Mouse (Mus musculus) midbrain, embryonic 15.5 days (tissue): Measurements from ENCODE around the gene Det1. TPM values are rescaled to one million over a fixed set of nuclear protein-coding genes. Genes with fewer than 3 reads are reported as not detected.

Source experiments
- ATAC-seq: fragments of 200-750 bp; cut with Nextera tagmentation; replicated peaks from 2 replicates; pipeline ENCODE4 v1.8.0; 2017; ENCODE audit warnings: moderate TSS enrichment
- H3K27ac ChIP-seq: fragments of 300-500 bp; sonication (generic); 2 replicates; pipeline ENCODE4 v1.5.1; 2015; ENCODE audit warnings: mild to moderate bottlenecking, inconsistent platforms
- H3K27me3 ChIP-seq: fragments of 300-500 bp; sonication (generic); replicated peaks from 2 replicates; pipeline ENCODE4 v1.6.1; 2015; ENCODE audit warnings: inconsistent platforms
- H3K36me3 ChIP-seq: fragments of 300-500 bp; sonication (generic); replicated peaks from 2 replicates; pipeline ENCODE4 v1.6.1; 2015; ENCODE audit warnings: inconsistent platforms
- H3K4me1 ChIP-seq: fragments of 300-500 bp; sonication (generic); 2 replicates; pipeline ENCODE4 v1.6.1; 2015; ENCODE audit warnings: inconsistent platforms
- H3K4me2 ChIP-seq: fragments of 300-500 bp; sonication (generic); 2 replicates; pipeline ENCODE4 v1.6.1; 2015; ENCODE audit warnings: inconsistent platforms, mild to moderate bottlenecking, moderate library complexity
- H3K4me3 ChIP-seq: fragments of 300-500 bp; sonication (generic); 2 replicates; pipeline ENCODE4 v1.5.1; 2015; ENCODE audit warnings: mild to moderate bottlenecking, inconsistent platforms
- H3K9ac ChIP-seq: fragments of 300-500 bp; sonication (generic); 2 replicates; pipeline ENCODE4 v1.6.1; 2015; ENCODE audit warnings: mild to moderate bottlenecking, inconsistent platforms
- H3K9me3 ChIP-seq: fragments of 300-500 bp; sonication (generic); 2 replicates; pipeline ENCODE4 v1.6.1; 2016; ENCODE audit warnings: inconsistent platforms
- WGBS: fragments of 180-500 bp; shearing (Covaris S2); methylation state at CpG from one replicate; pipeline ENCODE4 v1.1.7; 2015; ENCODE audit warnings: mixed read lengths; 5-methylcytosine and 5-hydroxymethylcytosine counted together
- polyA plus RNA-seq: library from polyadenylated mRNA; unstranded; fragments of >200 nt; fragmentation: Nextera tagmentation; extraction: Ambion mirVana; gene quantifications from 2 replicates; pipeline ENCODE4 v1.2.1, GENCODE M21; 2015

The Det1 gene
- 14.3 and 15.9 TPM in 2 replicates for polyA plus RNA-seq

DNA sequence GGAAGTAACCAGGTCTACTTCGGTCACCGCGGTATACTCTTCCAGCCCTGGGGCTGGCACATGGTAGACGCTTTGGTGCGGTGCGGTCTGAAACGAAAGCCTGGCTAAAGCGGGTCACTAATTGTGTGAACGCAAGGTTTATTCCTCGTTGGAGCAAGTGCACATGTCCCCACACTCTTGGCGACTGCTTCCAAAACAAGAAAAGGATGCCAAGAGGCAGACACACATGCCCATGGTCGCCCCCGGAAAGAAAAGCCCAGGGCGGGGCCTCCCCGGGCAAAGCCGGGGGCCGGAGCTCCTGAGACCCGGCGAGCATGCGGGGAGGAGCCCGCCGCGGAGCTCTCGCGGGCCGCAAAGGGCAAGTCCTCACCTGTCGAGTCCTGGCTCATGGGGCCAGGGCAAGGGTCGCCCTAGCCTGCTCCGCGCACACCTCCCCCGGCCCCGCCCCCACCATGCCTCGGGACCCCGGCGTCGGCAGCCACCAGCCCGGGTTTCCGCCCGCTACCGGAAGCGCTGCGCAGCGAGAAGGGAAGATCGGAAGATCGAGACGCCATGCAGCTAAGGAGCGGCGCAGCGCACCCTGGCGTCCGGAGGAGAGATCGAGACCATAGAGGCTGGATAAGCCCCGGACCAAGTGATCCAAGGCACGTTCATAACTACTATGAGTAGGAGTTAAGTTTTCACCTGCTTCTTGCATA lies at the start of gene Det1:
Det1 (minus strand) TSS at position 527 of the 698 bp plus-strand sequence.
- ATAC-seq = peak; percentile 94
- no peaks in the 10 kb centered on the region for H3K9me3 ChIP-seq
- no peaks in the 10 kb centered on the region for H3K27me3 ChIP-seq
- peaks cover 9% of the 10 kb centered on the region for H3K4me1 ChIP-seq
- H3K4me2 ChIP-seq = peak within 1 kb of the TSS; percentile 56
- peak within 1 kb of the TSS; percentile 86 for H3K27ac ChIP-seq
- WGBS = under 1% methylated on average over 53 of the region's 54 CpGs
- H3K9ac ChIP-seq = peak within 1 kb of the TSS; percentile 89
- H3K4me3 ChIP-seq = peak within 1 kb of the TSS; percentile 76
- peaks cover 6% of the 10 kb centered on the region; the same call in 1 of the 2 replicates for H3K36me3 ChIP-seq

DNA sequence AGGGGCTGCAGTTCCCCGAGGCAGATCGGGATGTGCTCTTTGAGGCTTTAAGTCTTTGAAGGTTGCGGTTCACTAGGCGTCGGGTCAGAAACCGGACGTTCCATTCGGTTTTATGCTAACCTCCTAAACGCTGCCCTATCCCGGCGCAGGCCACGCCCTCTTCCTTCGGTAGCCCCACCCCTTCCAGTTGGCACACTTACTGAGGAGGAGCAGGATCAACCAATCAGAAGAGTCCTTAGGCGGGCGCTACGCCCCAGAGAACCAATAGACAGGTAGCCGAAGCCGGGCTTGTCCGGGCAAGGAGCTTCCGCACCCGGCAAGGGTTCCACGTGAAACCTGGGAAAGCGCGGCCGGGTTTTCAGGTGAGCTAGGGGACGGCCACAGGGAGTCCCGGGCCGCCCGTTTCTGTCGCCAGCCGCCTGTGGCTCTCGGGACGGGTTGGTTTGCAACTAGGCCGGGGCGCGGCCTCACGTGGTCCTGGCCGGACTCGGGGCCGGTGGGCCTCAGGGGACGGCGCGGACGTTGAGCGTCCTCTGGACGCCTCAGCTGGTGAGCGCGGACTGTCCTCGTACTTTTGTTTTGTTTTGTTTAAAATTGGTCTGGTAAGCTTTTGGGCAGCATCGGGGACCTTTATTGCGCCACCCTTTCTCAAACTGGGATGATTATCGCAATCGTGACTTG lies 48.7 kb upstream of the Det1 start, which contains the start of gene Aen:
Aen (plus strand) TSS at position 202 of the 681 bp plus-strand sequence.
- ATAC-seq = peak; percentile 98
- H3K4me2 ChIP-seq = peak within 1 kb of the TSS; percentile 88
- peak within 1 kb of the TSS; percentile 66 for H3K9ac ChIP-seq
- no peaks in the 10 kb centered on the region for H3K27me3 ChIP-seq
- no peaks in the 10 kb centered on the region for H3K36me3 ChIP-seq
- WGBS = under 1% methylated on average over 53 of the region's 53 CpGs
- H3K4me1 ChIP-seq = peaks cover 22% of the 10 kb centered on the region
- H3K4me3 ChIP-seq = peak within 1 kb of the TSS; percentile 81
- H3K27ac ChIP-seq = 0 out of 2 replicates have a peak within 1 kb of the TSS, but pooled peaks have one; percentile 41
- no peaks in the 10 kb centered on the region for H3K9me3 ChIP-seq

DNA sequence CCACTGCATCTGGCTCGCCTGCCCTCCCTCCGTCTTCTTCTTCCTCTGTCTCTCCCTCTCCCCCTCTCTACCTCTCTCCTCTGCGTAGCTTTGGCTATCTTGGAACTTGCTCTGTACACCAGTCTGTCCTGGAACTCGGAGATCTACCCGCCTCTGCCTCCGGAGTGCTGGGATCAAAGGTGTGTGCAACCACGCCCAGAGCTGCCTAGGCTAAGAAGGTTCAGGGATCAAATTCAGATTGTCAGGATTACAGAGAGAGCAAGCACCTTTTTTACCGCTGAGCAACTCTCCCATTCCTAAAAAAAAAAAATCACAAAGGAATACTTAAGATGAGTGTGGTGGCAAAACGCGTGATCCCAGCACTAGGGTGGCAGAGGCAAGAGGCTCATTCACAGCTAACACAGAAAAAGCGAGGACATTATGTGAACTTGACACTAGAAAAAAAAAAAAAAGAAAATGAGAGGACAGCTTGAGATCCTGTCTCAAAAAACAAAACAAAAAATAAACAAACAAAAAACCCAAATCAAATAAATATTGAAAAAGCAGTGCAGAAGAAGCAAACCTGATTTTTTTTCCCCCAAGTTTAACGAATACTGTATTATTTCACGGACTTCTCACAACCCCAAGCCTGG lies 48.1 kb upstream of the Det1 start:
- peaks cover 22% of the 10 kb centered on the region for H3K4me1 ChIP-seq
- H3K4me2 ChIP-seq = peak overlapping the region; percentile 88
- H3K9me3 ChIP-seq = no peaks in the 10 kb centered on the region
- H3K27me3 ChIP-seq = no peaks in the 10 kb centered on the region
- no peaks in the 10 kb centered on the region for H3K36me3 ChIP-seq
- peak overlapping the region; percentile 41; the same call in 1 of the 2 replicates for H3K9ac ChIP-seq
- no peak for ATAC-seq
- 52% methylated on average over 13 of the region's 13 CpGs for WGBS
- H3K27ac ChIP-seq = no peak overlapping the region
- H3K4me3 ChIP-seq = peak overlapping the region; percentile 81

DNA sequence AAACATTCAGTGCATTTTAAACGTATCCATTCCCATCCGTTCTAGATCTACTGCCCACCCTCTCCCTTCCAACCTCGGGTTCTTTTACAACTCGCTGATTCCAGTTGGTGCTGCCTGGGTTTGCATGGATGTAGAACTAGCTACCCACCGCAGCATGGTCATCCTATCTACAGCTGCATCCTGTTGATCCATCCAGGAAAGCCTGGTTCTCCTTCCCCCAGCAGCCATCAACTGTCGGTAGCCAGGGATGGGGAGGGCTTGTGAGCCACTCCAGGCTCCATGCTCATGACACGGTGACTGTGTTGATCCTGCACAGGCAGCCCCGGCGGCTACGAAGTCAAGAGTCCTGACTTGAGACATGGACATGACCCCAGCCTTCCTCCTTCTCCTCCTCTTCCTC lies 46.9 kb upstream of the Det1 start:
- no peak for ATAC-seq
- no peaks in the 10 kb centered on the region for H3K36me3 ChIP-seq

DNA sequence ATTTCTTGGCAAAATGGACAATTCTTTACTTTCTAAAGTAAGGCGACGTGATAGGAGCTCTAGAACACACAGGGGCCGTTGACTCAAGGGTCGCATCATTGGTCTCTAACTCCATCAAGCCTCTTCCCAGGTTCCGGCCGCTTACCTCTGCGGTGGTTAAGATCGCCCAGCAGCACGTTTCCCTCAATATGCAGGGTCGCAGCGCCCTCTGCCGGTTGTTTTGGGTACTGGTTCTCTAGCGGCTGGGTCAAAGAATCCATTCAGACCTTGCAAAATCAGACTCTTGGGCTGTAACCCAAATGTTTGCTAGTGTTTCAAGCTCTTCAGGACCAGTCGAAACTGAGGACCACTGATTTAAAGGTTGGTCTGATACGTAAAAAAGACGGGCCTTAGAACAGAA lies 43.6 kb upstream of the Det1 start:
- WGBS = 2% methylated on average over 16 of the region's 16 CpGs
- Histone ChIP-seq H3K9me3 (no peaks in the 10 kb centered on the region), H3K4me3 (no peak overlapping the region), H3K9ac (no peak overlapping the region), H3K36me3 (no peaks in the 10 kb centered on the region), H3K4me1 (peaks cover 35% of the 10 kb centered on the region), H3K27ac (no peak overlapping the region), H3K4me2 (no peak overlapping the region), H3K27me3 (peaks cover 5% of the 10 kb centered on the region; the same call in 1 of the 2 replicates)
- ATAC-seq = 0 out of 2 replicates have a peak, but pooled peaks have one; percentile 15

More for the DNA sequence above, 46.9 kb upstream of the Det1 start:
- H3K9ac ChIP-seq = no peak overlapping the region
- WGBS = 90% methylated on average over 10 of the region's 10 CpGs
- no peak overlapping the region for H3K27ac ChIP-seq
- H3K4me1 ChIP-seq = peaks cover 22% of the 10 kb centered on the region
- H3K4me2 ChIP-seq = no peak overlapping the region
- H3K27me3 ChIP-seq = no peaks in the 10 kb centered on the region
- no peaks in the 10 kb centered on the region for H3K9me3 ChIP-seq
- H3K4me3 ChIP-seq = no peak overlapping the region

DNA sequence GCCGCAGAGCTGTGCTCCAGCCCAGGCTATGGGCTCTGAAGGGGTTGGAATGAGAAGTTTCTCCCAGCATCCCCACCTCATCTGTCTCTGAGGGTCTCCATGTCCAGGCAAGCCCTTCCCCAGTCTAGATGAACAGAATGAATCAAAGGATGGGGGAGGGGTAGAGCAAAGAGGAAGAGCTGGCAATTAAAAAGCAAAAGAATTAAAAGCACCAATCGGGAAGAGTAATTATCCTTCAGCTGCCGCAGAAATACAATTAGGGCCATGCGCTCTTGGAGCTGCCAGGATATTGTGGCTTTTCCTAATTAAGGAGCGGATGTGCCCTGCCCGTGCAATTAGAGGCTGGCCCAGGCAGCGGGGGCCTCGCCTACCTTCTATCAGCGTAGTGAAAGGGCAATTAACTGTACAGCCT lies 40.4 kb upstream of the Det1 start:
- no peak for ATAC-seq
- Histone ChIP-seq H3K4me1 (peaks cover 44% of the 10 kb centered on the region), H3K9ac (peak overlapping the region; percentile 21), H3K4me2 (peak overlapping the region; percentile 62), H3K36me3 (no peaks in the 10 kb centered on the region), H3K4me3 (peak overlapping the region; percentile 17; the same call in 1 of the 2 replicates), H3K27ac (peak overlapping the region; percentile 93), H3K27me3 (peaks cover 5% of the 10 kb centered on the region; the same call in 1 of the 2 replicates), H3K9me3 (no peaks in the 10 kb centered on the region)
- 29% methylated on average over 9 of the region's 9 CpGs for WGBS

DNA sequence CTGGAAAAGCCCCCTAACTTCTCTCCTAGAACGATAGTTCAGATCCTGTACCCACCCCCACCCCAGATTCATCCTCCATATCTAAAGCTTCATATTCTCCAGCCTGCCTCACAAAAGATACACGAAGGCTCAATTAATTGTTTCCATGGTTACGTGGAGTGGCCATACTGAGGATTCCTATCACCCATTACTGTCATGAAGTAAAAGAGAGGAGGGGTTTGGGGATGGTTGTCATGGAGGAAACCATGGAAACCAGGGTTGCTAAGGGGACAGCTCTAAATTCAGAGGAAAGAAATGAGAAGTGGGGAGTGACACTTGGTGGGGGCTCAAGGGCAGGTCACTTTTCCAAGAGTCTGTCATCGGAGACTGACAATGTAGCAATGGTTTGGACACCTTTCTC lies 39.4 kb upstream of the Det1 start:
- 12% methylated on average over 4 of the region's 4 CpGs for WGBS
- Histone ChIP-seq H3K4me2 (peak overlapping the region; percentile 62), H3K27me3 (peaks cover 5% of the 10 kb centered on the region; the same call in 1 of the 2 replicates), H3K9ac (no peak overlapping the region), H3K4me3 (peak overlapping the region; percentile 17), H3K9me3 (no peaks in the 10 kb centered on the region), H3K27ac (peak overlapping the region; percentile 93), H3K4me1 (peaks cover 48% of the 10 kb centered on the region), H3K36me3 (no peaks in the 10 kb centered on the region)
- no peak for ATAC-seq

DNA sequence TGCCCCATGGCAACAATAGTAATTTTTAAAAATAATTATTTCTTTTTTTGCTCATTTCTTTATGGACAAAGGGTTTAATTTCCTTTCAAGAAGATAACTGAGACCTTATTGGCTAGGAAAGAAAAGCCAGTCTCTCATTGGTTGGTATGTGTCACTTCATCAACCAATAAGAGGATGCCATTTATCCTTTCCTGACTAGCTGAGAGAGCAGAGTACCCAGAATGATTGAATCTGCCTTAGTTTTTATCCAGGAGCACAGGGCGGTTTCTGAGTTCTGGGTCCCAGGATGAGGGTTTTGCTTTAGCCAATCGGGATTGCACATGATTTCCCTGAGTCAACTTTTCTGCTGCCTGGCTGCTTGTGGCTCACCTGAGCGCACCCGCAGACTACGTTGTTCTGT lies 38.3 kb upstream of the Det1 start:
- 68% methylated on average over 5 of the region's 5 CpGs for WGBS
- H3K4me3 ChIP-seq = peak overlapping the region; percentile 17
- H3K4me1 ChIP-seq = peaks cover 53% of the 10 kb centered on the region
- H3K9ac ChIP-seq = 0 out of 2 replicates have a peak overlapping the region, but pooled peaks have one; percentile 10
- H3K9me3 ChIP-seq = no peaks in the 10 kb centered on the region
- H3K36me3 ChIP-seq = no peaks in the 10 kb centered on the region
- ATAC-seq = no peak
- peaks cover 5% of the 10 kb centered on the region; the same call in 1 of the 2 replicates for H3K27me3 ChIP-seq
- H3K27ac ChIP-seq = peak overlapping the region; percentile 93
- peak overlapping the region; percentile 62 for H3K4me2 ChIP-seq

DNA sequence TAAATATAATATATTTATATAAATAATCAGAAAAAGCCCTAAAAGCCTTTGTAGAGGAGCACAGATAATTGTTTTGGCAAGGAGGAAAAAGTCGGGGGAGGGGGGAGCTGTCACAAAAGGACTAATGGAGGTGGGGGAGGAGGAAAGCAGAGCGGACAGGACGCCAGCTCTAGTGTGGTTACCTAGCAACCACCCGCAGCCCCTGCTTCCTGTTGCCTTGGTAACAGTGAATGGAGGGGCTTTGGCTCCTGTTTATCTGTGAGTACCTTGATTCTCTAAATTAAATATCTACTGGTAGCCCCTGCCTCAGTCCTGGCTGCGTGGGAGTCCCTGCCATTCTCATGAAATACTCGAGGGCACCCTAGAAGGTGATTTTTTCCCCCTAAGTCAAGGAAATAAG lies 37.1 kb upstream of the Det1 start:
- H3K36me3 ChIP-seq = no peaks in the 10 kb centered on the region
- H3K27ac ChIP-seq = peak overlapping the region; percentile 93
- peak overlapping the region; percentile 62 for H3K4me2 ChIP-seq
- peaks cover 53% of the 10 kb centered on the region for H3K4me1 ChIP-seq
- peaks cover 5% of the 10 kb centered on the region; the same call in 1 of the 2 replicates for H3K27me3 ChIP-seq
- peak; percentile 73 for ATAC-seq
- peak overlapping the region; percentile 75 for H3K4me3 ChIP-seq
- H3K9ac ChIP-seq = peak overlapping the region; percentile 27
- no peaks in the 10 kb centered on the region for H3K9me3 ChIP-seq
- WGBS = 0% methylated on average over 6 of the region's 6 CpGs

DNA sequence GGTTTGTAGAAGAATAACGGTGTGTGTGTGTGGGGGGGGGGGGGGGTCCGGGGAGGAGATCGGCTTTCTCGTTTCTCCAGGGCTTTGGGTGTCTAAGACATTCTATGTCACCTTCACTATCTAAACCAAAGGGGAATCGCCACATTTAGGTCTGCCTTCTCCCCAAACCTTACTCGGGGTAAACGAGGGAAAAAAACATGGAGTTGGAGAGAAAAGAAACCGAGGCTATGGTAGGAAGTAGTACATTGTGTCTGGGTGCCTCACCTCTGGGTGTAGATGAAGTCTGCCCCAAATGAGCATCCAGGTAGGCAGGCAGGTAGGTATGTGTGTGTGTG lies 36.6 kb upstream of the Det1 start:
- peak overlapping the region; percentile 83 for H3K9ac ChIP-seq
- peak overlapping the region; percentile 93 for H3K27ac ChIP-seq
- 6% methylated on average over 8 of the region's 8 CpGs for WGBS
- ATAC-seq = no peak
- peaks cover 52% of the 10 kb centered on the region for H3K4me1 ChIP-seq
- H3K4me3 ChIP-seq = peak overlapping the region; percentile 75
- H3K4me2 ChIP-seq = peak overlapping the region; percentile 62
- H3K36me3 ChIP-seq = no peaks in the 10 kb centered on the region
- H3K27me3 ChIP-seq = peaks cover 5% of the 10 kb centered on the region; the same call in 1 of the 2 replicates
- no peaks in the 10 kb centered on the region for H3K9me3 ChIP-seq

DNA sequence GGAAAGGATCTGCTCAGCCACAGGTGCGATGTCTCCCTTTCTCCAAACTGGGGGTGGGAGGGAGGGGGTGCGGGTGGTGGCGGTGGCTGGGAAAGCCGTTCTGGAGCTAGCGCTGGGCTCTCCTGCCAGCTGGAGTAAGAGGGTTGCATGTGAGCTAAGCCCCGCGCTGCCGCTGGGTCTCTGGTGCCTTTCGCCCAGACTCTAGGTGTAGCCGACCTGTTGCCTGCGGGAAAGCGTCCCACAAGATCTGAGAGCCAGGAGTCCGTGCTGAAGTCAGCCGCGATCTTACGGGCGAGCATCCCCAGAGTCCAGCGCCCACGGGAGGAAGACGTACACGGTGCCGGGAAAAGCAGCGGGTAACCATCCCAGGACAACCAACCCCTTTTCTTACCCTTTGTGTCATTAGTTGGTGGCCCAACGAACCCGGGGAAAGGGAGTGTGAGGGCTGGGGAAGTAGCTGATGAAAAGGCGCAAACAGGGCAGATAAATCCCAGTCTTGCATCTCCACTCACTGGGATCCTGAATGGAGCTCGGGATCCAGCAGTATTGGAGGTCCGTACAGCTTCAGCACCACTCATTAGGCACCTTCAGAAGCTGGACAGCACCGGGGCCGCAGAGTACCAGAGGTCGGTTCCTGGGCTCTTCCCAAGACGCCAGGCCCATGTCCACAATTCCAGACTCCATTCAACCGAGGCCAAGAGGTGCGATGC lies 36.1 kb upstream of the Det1 start:
- Histone ChIP-seq H3K4me1 (peaks cover 47% of the 10 kb centered on the region), H3K9ac (peak overlapping the region; percentile 83), H3K27ac (peak overlapping the region; percentile 93), H3K9me3 (no peaks in the 10 kb centered on the region), H3K4me2 (peak overlapping the region; percentile 62), H3K4me3 (peak overlapping the region; percentile 75), H3K27me3 (0 out of 2 replicates have a peak, but pooled peaks cover under 1% of the 10 kb centered on the region), H3K36me3 (no peaks in the 10 kb centered on the region)
- WGBS = 1% methylated on average over 34 of the region's 34 CpGs
- 0 out of 2 replicates have a peak, but pooled peaks have one; percentile 2 for ATAC-seq
